Mouse (Mus musculus): ENCODE results near the gene Sin3a. TPM values are rescaled to one million over a fixed set of nuclear protein-coding genes. Genes with fewer than 3 reads are reported as not detected.

The Sin3a gene
- polyA plus RNA-seq, 1 experiment from 2014 or later = 10.4 TPM

DNA sequence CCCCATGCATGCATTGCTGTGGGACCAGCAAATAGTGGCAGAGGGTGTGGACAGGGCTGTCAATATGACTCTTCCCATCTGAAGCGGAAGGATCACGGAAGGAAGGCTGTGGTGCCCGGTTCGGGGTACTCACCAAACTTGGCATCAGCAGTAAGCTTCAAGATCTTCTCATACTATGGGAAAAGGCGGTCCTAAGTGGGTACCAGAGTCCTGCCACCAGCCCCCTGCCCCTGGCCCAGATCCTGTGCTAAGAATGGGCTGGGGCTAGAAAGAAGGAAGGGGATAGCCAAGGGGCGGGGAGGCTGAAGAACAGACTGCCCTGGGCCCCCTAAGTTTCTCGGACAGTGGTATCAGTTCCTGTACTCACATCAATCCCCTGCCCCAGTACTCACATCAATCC lies 84.5 kb downstream of the Sin3a start:
- Histone ChIP-seq H3K36me3 (ENCODE audit: control insufficient read depth, insufficient read depth, low read length) (0 out of 2 replicates have a peak, but pooled peaks cover 4% of the 10 kb centered on the region), H3K9me3 (ENCODE audit: control insufficient read depth, low read length) (no peaks in the 10 kb centered on the region), H3K4me1 (replicated peaks; ENCODE audit: control insufficient read depth, insufficient read depth) (0 out of 2 replicates have a peak, but pooled peaks cover 2% of the 10 kb centered on the region), H3K4me3 (ENCODE audit: low read depth, low read length) (no peak overlapping the region), H3K9ac (ENCODE audit: low read length) (no peak overlapping the region), H3K27me3 (ENCODE audit: control insufficient read depth, insufficient read depth, low read length) (no peaks in the 10 kb centered on the region), H3K4me2 (replicated peaks; ENCODE audit: low read depth) (no peak overlapping the region), H3K27ac (replicated peaks) (no peak overlapping the region)
- TF ChIP-seq EP300 (optimal IDR thresholded peaks at IDR 0.05) (no peak), CTCF (IDR thresholded peaks at IDR 0.05; ENCODE audit: low read depth) (no peak)
- no peak for DNase-seq (ENCODE audit: low spot score)
- 89% methylated on average over 7 of the region's 7 CpGs for WGBS
- no peak for ATAC-seq (ENCODE audit: low FRiP score, low TSS enrichment)

DNA sequence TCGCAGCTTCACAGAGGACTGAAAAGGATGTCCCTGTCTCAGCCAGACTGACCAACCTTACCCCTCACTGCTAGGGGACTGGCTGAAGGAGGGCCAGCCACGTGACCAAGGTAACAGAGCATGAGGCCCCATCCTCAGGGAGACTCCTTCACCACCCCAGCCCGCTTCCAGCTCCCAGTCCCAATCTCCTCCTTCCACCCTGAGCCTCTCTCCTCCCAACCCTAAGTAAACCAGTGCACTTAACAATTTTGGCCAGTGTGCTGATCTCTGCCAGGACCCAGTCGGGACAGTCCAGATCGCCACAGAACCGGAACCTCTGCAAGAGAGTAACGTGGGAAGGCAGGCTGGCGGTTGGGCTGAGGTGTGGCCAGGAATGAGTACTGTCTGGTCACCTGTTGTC lies 85.0 kb downstream of the Sin3a start:
- TF ChIP-seq CTCF (IDR thresholded peaks at IDR 0.05; ENCODE audit: low read depth) (no peak), EP300 (optimal IDR thresholded peaks at IDR 0.05) (no peak)
- H3K36me3 ChIP-seq (ENCODE audit: control insufficient read depth, insufficient read depth, low read length) = 0 out of 2 replicates have a peak, but pooled peaks cover 4% of the 10 kb centered on the region
- no peak overlapping the region for H3K4me3 ChIP-seq (ENCODE audit: low read depth, low read length)
- no peak overlapping the region for H3K9ac ChIP-seq (ENCODE audit: low read length)
- 83% methylated on average over 8 of the region's 8 CpGs for WGBS
- no peaks in the 10 kb centered on the region for H3K9me3 ChIP-seq (ENCODE audit: control insufficient read depth, low read length)
- H3K4me2 ChIP-seq (replicated peaks; ENCODE audit: low read depth) = no peak overlapping the region
- no peak overlapping the region for H3K27ac ChIP-seq (replicated peaks)
- 0 out of 2 replicates have a peak, but pooled peaks cover 2% of the 10 kb centered on the region for H3K4me1 ChIP-seq (replicated peaks; ENCODE audit: control insufficient read depth, insufficient read depth)
- no peaks in the 10 kb centered on the region for H3K27me3 ChIP-seq (ENCODE audit: control insufficient read depth, insufficient read depth, low read length)
- DNase-seq (ENCODE audit: low spot score) = no peak
- no peak for ATAC-seq (ENCODE audit: low FRiP score, low TSS enrichment)

DNA sequence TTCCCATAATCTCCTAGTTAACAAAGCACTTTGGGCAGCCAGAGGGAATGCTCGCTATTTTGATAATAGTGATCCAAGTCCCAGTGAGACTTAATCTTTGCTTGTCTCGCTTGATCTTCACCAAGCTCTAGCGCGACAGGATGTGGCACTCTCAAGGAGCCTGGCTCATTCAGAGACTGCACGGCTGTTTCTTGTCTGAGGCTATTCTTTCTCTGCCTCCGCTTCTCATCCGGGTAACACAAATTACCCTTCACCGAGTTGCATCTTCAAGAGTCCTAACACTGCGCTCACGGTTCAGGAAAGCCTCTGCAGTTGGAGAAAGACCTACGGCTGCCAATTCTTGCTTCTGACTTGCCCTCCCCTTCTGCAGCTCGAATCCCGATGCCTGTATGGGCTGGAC lies 85.7 kb downstream of the Sin3a start:
- H3K27me3 ChIP-seq (ENCODE audit: control insufficient read depth, insufficient read depth, low read length) = no peaks in the 10 kb centered on the region
- H3K36me3 ChIP-seq (ENCODE audit: control insufficient read depth, insufficient read depth, low read length) = 0 out of 2 replicates have a peak, but pooled peaks cover 4% of the 10 kb centered on the region
- 0 out of 2 replicates have a peak, but pooled peaks cover 2% of the 10 kb centered on the region for H3K4me1 ChIP-seq (replicated peaks; ENCODE audit: control insufficient read depth, insufficient read depth)
- DNase-seq (ENCODE audit: low spot score) (no peak), ATAC-seq (ENCODE audit: low FRiP score, low TSS enrichment) (no peak)
- peak overlapping the region; percentile 75 for H3K4me3 ChIP-seq (ENCODE audit: low read depth, low read length)
- TF ChIP-seq EP300 (optimal IDR thresholded peaks at IDR 0.05) (no peak), CTCF (IDR thresholded peaks at IDR 0.05; ENCODE audit: low read depth) (no peak)
- no peaks in the 10 kb centered on the region for H3K9me3 ChIP-seq (ENCODE audit: control insufficient read depth, low read length)
- H3K4me2 ChIP-seq (replicated peaks; ENCODE audit: low read depth) = peak overlapping the region; percentile 99
- H3K9ac ChIP-seq (ENCODE audit: low read length) = peak overlapping the region; percentile 74
- peak overlapping the region; percentile 53; the same call in 1 of the 2 replicates for H3K27ac ChIP-seq (replicated peaks)
- WGBS = 30% methylated on average over 13 of the region's 13 CpGs

DNA sequence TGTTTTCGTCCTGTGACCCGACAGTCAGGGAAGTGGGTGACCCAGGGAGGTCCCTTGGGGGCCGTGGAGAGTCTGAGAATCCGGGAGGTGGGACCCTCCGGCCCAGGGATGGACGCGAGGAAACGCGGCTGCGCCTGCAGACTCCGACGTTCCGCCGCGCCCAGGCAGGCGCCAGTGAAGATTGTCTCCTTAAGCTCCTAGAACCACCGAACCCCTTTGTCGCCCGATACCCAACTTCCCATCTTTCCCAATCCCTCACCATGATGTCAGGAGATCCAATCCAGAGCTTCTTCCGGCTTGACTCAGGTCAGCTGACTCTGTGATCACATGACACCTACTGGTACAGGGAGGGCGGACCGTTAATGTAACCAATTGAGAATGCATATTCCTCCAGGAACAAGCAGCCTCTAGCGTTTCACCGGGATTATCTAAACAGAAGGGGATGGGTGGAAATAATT lies 86.2 kb downstream of the Sin3a start, which contains the start of gene Commd4:
Gene Commd4, minus strand, starts transcription at position 319 of the 458 bp plus-strand sequence.
- TF ChIP-seq EP300 (optimal IDR thresholded peaks at IDR 0.05) = no peak
- peak; percentile 29; the same call in 1 of the 2 replicates for TF ChIP-seq CTCF (IDR thresholded peaks at IDR 0.05; ENCODE audit: low read depth)
- no peaks in the 10 kb centered on the region for H3K27me3 ChIP-seq (ENCODE audit: control insufficient read depth, insufficient read depth, low read length)
- peak within 1 kb of the TSS; percentile 99 for H3K4me2 ChIP-seq (replicated peaks; ENCODE audit: low read depth)
- WGBS = 0% methylated on average over 24 of the region's 24 CpGs
- H3K9me3 ChIP-seq (ENCODE audit: control insufficient read depth, low read length) = no peaks in the 10 kb centered on the region
- peak; percentile 91 for DNase-seq (ENCODE audit: low spot score)
- 0 out of 2 replicates have a peak, but pooled peaks cover 2% of the 10 kb centered on the region for H3K4me1 ChIP-seq (replicated peaks; ENCODE audit: control insufficient read depth, insufficient read depth)
- ATAC-seq (ENCODE audit: low FRiP score, low TSS enrichment) = peak; percentile 84
- peak within 1 kb of the TSS; percentile 74 for H3K9ac ChIP-seq (ENCODE audit: low read length)
- 0 out of 2 replicates have a peak, but pooled peaks cover 4% of the 10 kb centered on the region for H3K36me3 ChIP-seq (ENCODE audit: control insufficient read depth, insufficient read depth, low read length)
- H3K4me3 ChIP-seq (ENCODE audit: low read depth, low read length) = peak within 1 kb of the TSS; percentile 75
- H3K27ac ChIP-seq (replicated peaks) = peak within 1 kb of the TSS; percentile 53; the same call in 1 of the 2 replicates

DNA sequence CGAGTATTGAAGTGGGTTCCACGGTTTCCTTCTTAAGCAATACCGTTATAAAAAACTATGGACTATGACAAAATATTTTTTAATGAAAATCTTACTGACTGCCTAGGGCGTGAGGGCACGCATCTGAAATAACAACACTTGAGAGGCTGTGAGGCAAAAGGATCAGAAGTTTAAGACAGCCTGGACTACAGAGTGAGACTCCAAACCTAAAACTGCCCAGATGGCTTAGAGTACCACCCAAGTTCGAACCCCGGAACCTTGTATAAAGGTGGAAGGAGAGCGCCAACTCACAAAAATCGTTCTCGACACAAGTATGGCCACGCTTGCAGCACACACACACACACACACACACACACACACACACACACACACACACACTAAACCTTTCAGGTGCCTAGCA lies 86.7 kb downstream of the Sin3a start:
- TF ChIP-seq CTCF (IDR thresholded peaks at IDR 0.05; ENCODE audit: low read depth) (no peak), EP300 (optimal IDR thresholded peaks at IDR 0.05) (no peak)
- no peak overlapping the region for H3K9ac ChIP-seq (ENCODE audit: low read length)
- WGBS = 32% methylated on average over 11 of the region's 11 CpGs
- ATAC-seq (ENCODE audit: low FRiP score, low TSS enrichment) (no peak; the same call in 1 of the 2 replicates), DNase-seq (ENCODE audit: low spot score) (no peak)
- H3K4me2 ChIP-seq (replicated peaks; ENCODE audit: low read depth) = peak overlapping the region; percentile 99
- 0 out of 2 replicates have a peak, but pooled peaks cover 2% of the 10 kb centered on the region for H3K4me1 ChIP-seq (replicated peaks; ENCODE audit: control insufficient read depth, insufficient read depth)
- H3K4me3 ChIP-seq (ENCODE audit: low read depth, low read length) = peak overlapping the region; percentile 75
- no peak overlapping the region for H3K27ac ChIP-seq (replicated peaks)
- 0 out of 2 replicates have a peak, but pooled peaks cover 4% of the 10 kb centered on the region for H3K36me3 ChIP-seq (ENCODE audit: control insufficient read depth, insufficient read depth, low read length)
- H3K27me3 ChIP-seq (ENCODE audit: control insufficient read depth, insufficient read depth, low read length) = no peaks in the 10 kb centered on the region
- no peaks in the 10 kb centered on the region for H3K9me3 ChIP-seq (ENCODE audit: control insufficient read depth, low read length)

DNA sequence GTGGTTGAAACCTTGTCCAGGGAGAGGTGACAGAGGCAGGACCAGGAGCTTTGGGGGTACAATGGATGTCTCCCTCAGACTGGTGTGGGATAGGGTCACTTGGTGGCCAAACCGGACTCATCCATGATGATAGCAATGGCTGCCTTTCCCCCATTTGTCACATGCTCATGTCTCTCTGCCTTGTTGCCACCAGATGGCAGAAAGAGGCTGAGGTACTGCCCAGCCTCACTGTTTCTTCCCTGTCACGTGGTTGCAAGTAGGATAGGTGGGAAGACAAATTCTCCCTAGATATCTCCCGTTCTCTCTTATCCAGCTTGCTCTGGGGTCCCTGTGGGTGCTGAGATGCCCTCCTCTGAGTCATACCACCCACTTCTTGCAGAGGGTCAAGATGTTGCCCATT lies 90.7 kb downstream of the Sin3a start:
- Histone ChIP-seq H3K27ac (replicated peaks) (no peak overlapping the region), H3K4me1 (replicated peaks; ENCODE audit: control insufficient read depth, insufficient read depth) (no peaks in the 10 kb centered on the region), H3K36me3 (ENCODE audit: control insufficient read depth, insufficient read depth, low read length) (no peaks in the 10 kb centered on the region), H3K9me3 (ENCODE audit: control insufficient read depth, low read length) (no peaks in the 10 kb centered on the region), H3K4me2 (replicated peaks; ENCODE audit: low read depth) (no peak overlapping the region), H3K27me3 (ENCODE audit: control insufficient read depth, insufficient read depth, low read length) (no peaks in the 10 kb centered on the region), H3K4me3 (ENCODE audit: low read depth, low read length) (no peak overlapping the region), H3K9ac (ENCODE audit: low read length) (no peak overlapping the region)
- ATAC-seq (ENCODE audit: low FRiP score, low TSS enrichment) = peak; percentile 61
- TF ChIP-seq EP300 (optimal IDR thresholded peaks at IDR 0.05) (no peak), CTCF (IDR thresholded peaks at IDR 0.05; ENCODE audit: low read depth) (peak; percentile 85)
- WGBS = 12% methylated on average over 3 of the region's 3 CpGs
- DNase-seq (ENCODE audit: low spot score) = peak; percentile 54

Data from stomach, postnatal 0 days (tissue).